Comparison of ENCODE assay signal across 11 mouse cellular contexts in genomic region chr14:121368108-121368705, GRCm38 (mm10). TPM values are rescaled to one million over a fixed set of nuclear protein-coding genes. Genes with fewer than 3 reads are reported as not detected.
DNase-seq lines count a peak whose midpoint lies in the region; ATAC-seq and TF ChIP-seq lines count a peak whose summit lies in the region.
"Had no signal": no experiment of that assay in that cellular context is flagged by ENCODE, and none has a peak within 500 bp of the region (broad histone marks: within the 10 kb centered on the region; RNA-seq: fewer than 3 reads in every experiment).

No protein-coding gene starts in this region.

- no peaks in the 10 kb centered on the region for H3K9me3 ChIP-seq in kidney, embryonic 16.5 days (ENCODE audit: low read length)
- H3K9me3 ChIP-seq in E14TG2a.4 (ENCODE audit: low read length) = no peaks in the 10 kb centered on the region
- H3K9me3 ChIP-seq in liver, embryonic 13.5 days (replicated peaks) = peaks cover 6% of the 10 kb centered on the region; the same call in 1 of the 2 replicates

- H3K4me1 ChIP-seq in kidney, embryonic 16.5 days (ENCODE audit: insufficient read depth, low read length) = peaks cover 76% of the 10 kb centered on the region
- peaks cover 85% of the 10 kb centered on the region for H3K4me1 ChIP-seq in E14TG2a.4 (replicated peaks; ENCODE audit: low read depth, low read length)
- H3K4me1 ChIP-seq in liver, embryonic 13.5 days (replicated peaks) = peaks cover 100% of the 10 kb centered on the region

- 0 out of 2 replicates have a peak, but pooled peaks have one; percentile 29 for ATAC-seq in kidney, embryonic 16.5 days (ENCODE audit: low FRiP score, low TSS enrichment)
- peak; percentile 49 for ATAC-seq in liver, embryonic 13.5 days (ENCODE audit: low read depth)

- TF ChIP-seq CTCF in E14TG2a.4 (conservative IDR thresholded peaks at IDR 0.05; ENCODE audit: low read length) = no peak

- WGBS in kidney, embryonic 16.5 days = 58% methylated on average over 4 of the region's 4 CpGs
- WGBS in liver, embryonic 13.5 days (ENCODE audit: insufficient replicate concordance) = 59% methylated on average over 4 of the region's 4 CpGs

- 0 out of 2 replicates have a peak overlapping the region, but pooled peaks have one; percentile 9 for H3K9ac ChIP-seq in kidney, embryonic 16.5 days (replicated peaks; ENCODE audit: low read length)
- H3K9ac ChIP-seq in liver, embryonic 13.5 days = peak overlapping the region; percentile 70
- H3K9ac ChIP-seq: midbrain, embryonic 12.5 days had no signal

- no peak overlapping the region for H3K4me2 ChIP-seq in kidney, embryonic 16.5 days (replicated peaks; ENCODE audit: low read depth, low read length)
- peak overlapping the region; percentile 86 for H3K4me2 ChIP-seq in liver, embryonic 13.5 days
- H3K4me2 ChIP-seq: midbrain, embryonic 12.5 days had no signal

- peak overlapping the region; percentile 75 for H3K27ac ChIP-seq in kidney, embryonic 16.5 days (ENCODE audit: low read length)
- peak overlapping the region; percentile 97 for H3K27ac ChIP-seq in liver, embryonic 13.5 days
- H3K27ac ChIP-seq: midbrain, embryonic 12.5 days had no signal

- no peak for DNase-seq in kidney, postnatal 4 days
- peak; percentile 47 for DNase-seq in c-Kit-positive CD71-positive TER-119-positive erythroid progenitor cells, embryonic 14.5 days (ENCODE audit: low spot score)
- DNase-seq in liver, embryonic 13.5 days = no peak
- no peak for DNase-seq in frontal cortex, postnatal 36 days (ENCODE audit: low spot score in 2 of 2)
- no peak for DNase-seq in cerebellum, adult 9-10 months
- DNase-seq: adrenal gland, postnatal 36 days; cerebellum, postnatal 14 days; thymus, postnatal 36 days had no signal

- no peaks in the 10 kb centered on the region for H3K27me3 ChIP-seq in kidney, embryonic 16.5 days (ENCODE audit: insufficient read depth, low read length)
- H3K27me3 ChIP-seq in E14TG2a.4 (ENCODE audit: insufficient read depth, low read length) = no peaks in the 10 kb centered on the region
- H3K27me3 ChIP-seq in liver, embryonic 13.5 days = no peaks in the 10 kb centered on the region
- H3K27me3 ChIP-seq: midbrain, embryonic 12.5 days had no signal

- no peak overlapping the region for H3K4me3 ChIP-seq in kidney, embryonic 16.5 days (ENCODE audit: low read length)
- H3K4me3 ChIP-seq in E14TG2a.4 (replicated peaks; ENCODE audit: low read length) = 0 out of 2 replicates have a peak overlapping the region, but pooled peaks have one; percentile 23
- H3K4me3 ChIP-seq in liver, embryonic 13.5 days (replicated peaks) = peak overlapping the region; percentile 18
- H3K4me3 ChIP-seq: midbrain, embryonic 12.5 days had no signal

- no peaks in the 10 kb centered on the region for H3K36me3 ChIP-seq in kidney, embryonic 16.5 days (ENCODE audit: insufficient read depth, low read length)
- peaks cover 11% of the 10 kb centered on the region for H3K36me3 ChIP-seq in E14TG2a.4 (ENCODE audit: insufficient read depth, low read length)
- peaks cover 35% of the 10 kb centered on the region for H3K36me3 ChIP-seq in liver, embryonic 13.5 days
- H3K36me3 ChIP-seq: midbrain, embryonic 12.5 days had no signal

RNA-seq across cellular contexts. Expression of gene Stk24, which starts 11.6 kb away (rescaled TPM):
- 34.8 and 38.0 TPM in 2 replicates for polyA plus RNA-seq in kidney, embryonic 16.5 days (2015; fragmentation: Nextera tagmentation; extraction: Ambion mirVana)
- polyA plus RNA-seq in liver, embryonic 13.5 days (2015; fragmentation: Nextera tagmentation; extraction: Ambion mirVana) = 30.6 and 36.0 TPM in 2 replicates
